Mouse (Mus musculus): Measurements from ENCODE around the gene Ripply3. TPM values are rescaled to one million over a fixed set of nuclear protein-coding genes. Genes with fewer than 3 reads are reported as not detected.

Ripply3 gene
- total and polyA plus RNA-seq, 2 experiments from 2014 or later: 0.20 TPM; not detected in 1

DNA sequence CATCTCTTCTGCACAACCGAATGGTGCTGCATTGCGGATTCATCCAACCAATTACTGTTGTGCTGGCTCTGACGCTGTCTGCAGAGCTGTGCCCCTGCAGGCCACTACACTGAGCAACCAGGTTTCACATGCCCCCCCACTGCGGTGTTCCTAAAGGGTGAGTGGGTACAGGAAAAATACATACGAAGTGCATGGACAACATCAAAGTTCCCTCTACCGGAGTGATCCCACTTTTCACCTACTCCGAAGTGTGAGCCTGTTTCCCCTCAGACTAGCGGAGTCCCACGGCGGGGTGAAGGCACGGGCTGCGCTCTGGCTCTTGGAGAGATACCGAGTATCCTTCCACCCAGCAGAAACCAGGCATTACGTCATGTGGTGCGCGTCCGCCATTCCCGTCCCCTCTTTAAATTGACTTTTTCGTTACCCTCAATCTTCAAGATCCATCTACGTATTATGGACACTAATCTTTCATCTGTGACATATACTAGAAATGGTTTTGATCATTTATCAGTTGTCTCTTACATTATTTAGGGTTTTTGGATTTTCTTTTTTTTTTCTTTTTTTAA, 15.5 kb upstream of the Ripply3 start:
- Histone ChIP-seq H3K4me1 (ENCODE audit: insufficient read depth, low read length) (peaks cover 10% of the 10 kb centered on the region; the same call in 1 of the 2 replicates), H3K36me3 (ENCODE audit: insufficient read depth, low read length) (no peaks in the 10 kb centered on the region), H3K27ac (ENCODE audit: low read depth, low read length) (peak overlapping the region; percentile 100), H3K4me3 (ENCODE audit: low read depth, low read length) (peak overlapping the region; percentile 52), H3K9ac (replicated peaks; ENCODE audit: low read length, poor library complexity, severe bottlenecking) (peak overlapping the region; percentile 86), H3K27me3 (ENCODE audit: insufficient read depth, low read length) (no peaks in the 10 kb centered on the region; the same call in 1 of the 2 replicates), H3K9me3 (ENCODE audit: low read length) (no peaks in the 10 kb centered on the region), H3K4me2 (ENCODE audit: low read depth, low read length, poor library complexity, severe bottlenecking) (peak overlapping the region; percentile 73)
- peak; percentile 65 for TF ChIP-seq CTCF (IDR thresholded peaks at IDR 0.05)
- DNase-seq (ENCODE audit: low spot score) (peak; percentile 98), ATAC-seq (ENCODE audit: low FRiP score) (peak; percentile 90)
- WGBS: 1% methylated on average over 20 of the region's 20 CpGs

GRCm38 (mm10) chr16:94313229-94314030, 14.8 kb upstream of the Ripply3 start, which contains the start of gene Hlcs:
Hlcs (minus strand) TSS chr16:94313571.
- peak within 1 kb of the TSS; percentile 52 for H3K4me3 ChIP-seq (ENCODE audit: low read depth, low read length)
- ATAC-seq (ENCODE audit: low FRiP score) (peak; percentile 92), DNase-seq (ENCODE audit: low spot score) (peak; percentile 98)
- peak within 1 kb of the TSS; percentile 86 for H3K9ac ChIP-seq (replicated peaks; ENCODE audit: low read length, poor library complexity, severe bottlenecking)
- peak within 1 kb of the TSS; percentile 100 for H3K27ac ChIP-seq (ENCODE audit: low read depth, low read length)
- peak; percentile 91 for TF ChIP-seq CTCF (IDR thresholded peaks at IDR 0.05)
- H3K27me3 ChIP-seq (ENCODE audit: insufficient read depth, low read length): no peaks in the 10 kb centered on the region; the same call in 1 of the 2 replicates
- no peaks in the 10 kb centered on the region for H3K9me3 ChIP-seq (ENCODE audit: low read length)
- peak within 1 kb of the TSS; percentile 73 for H3K4me2 ChIP-seq (ENCODE audit: low read depth, low read length, poor library complexity, severe bottlenecking)
- no peaks in the 10 kb centered on the region for H3K36me3 ChIP-seq (ENCODE audit: insufficient read depth, low read length)
- H3K4me1 ChIP-seq (ENCODE audit: insufficient read depth, low read length): peaks cover 10% of the 10 kb centered on the region; the same call in 1 of the 2 replicates
- 1% methylated on average over 55 of the region's 64 CpGs for WGBS

GRCm38 (mm10) chr16:94314626-94315025, 13.6 kb upstream of the Ripply3 start:
- Histone ChIP-seq H3K36me3 (ENCODE audit: insufficient read depth, low read length) (no peaks in the 10 kb centered on the region), H3K9ac (replicated peaks; ENCODE audit: low read length, poor library complexity, severe bottlenecking) (no peak overlapping the region), H3K4me2 (ENCODE audit: low read depth, low read length, poor library complexity, severe bottlenecking) (no peak overlapping the region), H3K4me1 (ENCODE audit: insufficient read depth, low read length) (peaks cover 10% of the 10 kb centered on the region; the same call in 1 of the 2 replicates), H3K4me3 (ENCODE audit: low read depth, low read length) (no peak overlapping the region), H3K9me3 (ENCODE audit: low read length) (no peaks in the 10 kb centered on the region), H3K27ac (ENCODE audit: low read depth, low read length) (peak overlapping the region; percentile 100), H3K27me3 (ENCODE audit: insufficient read depth, low read length) (no peaks in the 10 kb centered on the region; the same call in 1 of the 2 replicates)
- ATAC-seq (ENCODE audit: low FRiP score): no peak
- TF ChIP-seq CTCF (IDR thresholded peaks at IDR 0.05): no peak
- DNase-seq (ENCODE audit: low spot score): no peak
- WGBS: 91% methylated on average over 5 of the region's 5 CpGs

- H3K27me3 ChIP-seq (ENCODE audit: insufficient read depth, low read length): no peaks in the 10 kb centered on the region; the same call in 1 of the 2 replicates
- WGBS: 47% methylated on average over 1 of the region's 1 CpGs
- no peaks in the 10 kb centered on the region for H3K9me3 ChIP-seq (ENCODE audit: low read length)
- H3K36me3 ChIP-seq (ENCODE audit: insufficient read depth, low read length): no peaks in the 10 kb centered on the region
- ATAC-seq (ENCODE audit: low FRiP score): no peak
- no peak for TF ChIP-seq CTCF (IDR thresholded peaks at IDR 0.05)
- no peak overlapping the region for H3K4me2 ChIP-seq (ENCODE audit: low read depth, low read length, poor library complexity, severe bottlenecking)
- no peak overlapping the region for H3K27ac ChIP-seq (ENCODE audit: low read depth, low read length)
- peaks cover 10% of the 10 kb centered on the region; the same call in 1 of the 2 replicates for H3K4me1 ChIP-seq (ENCODE audit: insufficient read depth, low read length)
- no peak overlapping the region for H3K4me3 ChIP-seq (ENCODE audit: low read depth, low read length)
- no peak overlapping the region for H3K9ac ChIP-seq (replicated peaks; ENCODE audit: low read length, poor library complexity, severe bottlenecking)
- DNase-seq (ENCODE audit: low spot score): no peak
Observed at GRCm38 (mm10) chr16:94315215-94315614, 13.0 kb upstream of the Ripply3 start.

DNA sequence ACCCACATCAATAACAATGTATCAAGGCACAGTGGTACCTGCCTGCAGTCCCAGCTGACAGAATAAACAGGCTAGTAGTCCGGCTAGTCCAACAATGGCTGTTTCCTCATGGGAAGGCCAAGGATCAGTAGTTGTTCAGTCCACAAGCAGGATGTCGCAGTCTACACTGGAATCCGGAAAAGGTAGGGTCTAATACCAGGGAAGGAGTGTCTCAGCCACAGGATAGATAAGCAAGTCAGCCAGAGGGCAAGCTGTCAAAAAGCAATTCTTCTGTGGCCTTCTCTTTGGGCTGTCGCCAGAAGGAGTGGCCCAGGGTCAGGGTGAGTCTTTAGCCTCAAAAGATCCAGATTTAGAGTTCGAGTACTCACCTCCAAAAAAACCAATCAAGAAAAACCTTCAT, 10.5 kb upstream of the Ripply3 start:
- H3K9me3 ChIP-seq (ENCODE audit: low read length): no peaks in the 10 kb centered on the region
- ATAC-seq (ENCODE audit: low FRiP score) (no peak), DNase-seq (ENCODE audit: low spot score) (no peak)
- no peak overlapping the region for H3K9ac ChIP-seq (replicated peaks; ENCODE audit: low read length, poor library complexity, severe bottlenecking)
- no peaks in the 10 kb centered on the region for H3K36me3 ChIP-seq (ENCODE audit: insufficient read depth, low read length)
- 83% methylated on average over 5 of the region's 5 CpGs for WGBS
- H3K27me3 ChIP-seq (ENCODE audit: insufficient read depth, low read length): no peaks in the 10 kb centered on the region; the same call in 1 of the 2 replicates
- H3K4me2 ChIP-seq (ENCODE audit: low read depth, low read length, poor library complexity, severe bottlenecking): no peak overlapping the region
- no peak overlapping the region for H3K4me3 ChIP-seq (ENCODE audit: low read depth, low read length)
- TF ChIP-seq CTCF (IDR thresholded peaks at IDR 0.05): no peak
- H3K27ac ChIP-seq (ENCODE audit: low read depth, low read length): no peak overlapping the region
- peaks cover 5% of the 10 kb centered on the region; the same call in 1 of the 2 replicates for H3K4me1 ChIP-seq (ENCODE audit: insufficient read depth, low read length)

GRCm38 (mm10) chr16:94320223-94320622, 8.0 kb upstream of the Ripply3 start:
- H3K4me1 ChIP-seq (ENCODE audit: insufficient read depth, low read length): no peaks in the 10 kb centered on the region
- no peaks in the 10 kb centered on the region; the same call in 1 of the 2 replicates for H3K27me3 ChIP-seq (ENCODE audit: insufficient read depth, low read length)
- ATAC-seq (ENCODE audit: low FRiP score): no peak
- H3K9ac ChIP-seq (replicated peaks; ENCODE audit: low read length, poor library complexity, severe bottlenecking): no peak overlapping the region
- WGBS: 84% methylated on average over 5 of the region's 5 CpGs
- no peak for DNase-seq (ENCODE audit: low spot score)
- no peaks in the 10 kb centered on the region for H3K36me3 ChIP-seq (ENCODE audit: insufficient read depth, low read length)
- H3K4me3 ChIP-seq (ENCODE audit: low read depth, low read length): no peak overlapping the region
- H3K4me2 ChIP-seq (ENCODE audit: low read depth, low read length, poor library complexity, severe bottlenecking): no peak overlapping the region
- no peaks in the 10 kb centered on the region for H3K9me3 ChIP-seq (ENCODE audit: low read length)
- no peak for TF ChIP-seq CTCF (IDR thresholded peaks at IDR 0.05)
- no peak overlapping the region for H3K27ac ChIP-seq (ENCODE audit: low read depth, low read length)

Measured in midbrain, postnatal 0 days (tissue).